Mouse (Mus musculus) c-Kit-positive CD71-positive TER-119-negative erythroid progenitor cells, embryonic 14.5 days (primary cell): ENCODE data around the gene Efcab2.
A peak's percentile ranks its signal among the peaks of the same experiment; 100 is the strongest.
"Not testable (repeated sequence)": the region's sequence is repeated elsewhere in the genome, so short reads cannot be mapped to it uniquely, and the experiment has no call there.

Experiments used
- DNase-seq: peaks from one replicate; pipeline ENCODE4 v3.0.0-alpha.2; 2013; ENCODE audit warnings: low read depth

Gene Efcab2

DNA sequence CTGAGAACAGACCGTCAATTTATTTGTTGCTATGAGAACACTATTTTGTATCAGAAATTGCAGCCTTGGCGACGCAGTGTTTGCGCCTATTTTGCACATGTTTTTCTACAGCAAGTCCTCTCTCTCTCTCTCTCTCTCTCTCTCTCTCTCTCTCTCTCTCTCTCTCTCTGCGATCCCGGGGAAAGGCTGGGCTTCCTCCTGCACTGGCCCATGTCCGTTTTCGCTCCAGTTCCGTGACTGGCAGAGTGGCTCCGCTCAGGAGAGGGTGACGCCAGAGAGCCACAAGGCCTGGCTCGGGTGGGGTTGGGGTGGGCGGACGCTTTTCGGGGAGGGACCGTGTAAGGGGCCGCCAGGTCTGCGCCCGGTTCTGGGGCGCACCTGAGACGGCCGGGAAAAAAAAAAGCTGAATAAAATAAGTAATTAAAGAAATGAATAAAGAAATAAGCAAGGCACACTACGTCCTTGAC, 407 bp upstream of the Efcab2 start:
- peak; percentile 70 for DNase-seq

- no peak for DNase-seq
These were observed 1.1 kb downstream of the Efcab2 start for GRCm38 (mm10) chr1:178406765-178407645.

DNA sequence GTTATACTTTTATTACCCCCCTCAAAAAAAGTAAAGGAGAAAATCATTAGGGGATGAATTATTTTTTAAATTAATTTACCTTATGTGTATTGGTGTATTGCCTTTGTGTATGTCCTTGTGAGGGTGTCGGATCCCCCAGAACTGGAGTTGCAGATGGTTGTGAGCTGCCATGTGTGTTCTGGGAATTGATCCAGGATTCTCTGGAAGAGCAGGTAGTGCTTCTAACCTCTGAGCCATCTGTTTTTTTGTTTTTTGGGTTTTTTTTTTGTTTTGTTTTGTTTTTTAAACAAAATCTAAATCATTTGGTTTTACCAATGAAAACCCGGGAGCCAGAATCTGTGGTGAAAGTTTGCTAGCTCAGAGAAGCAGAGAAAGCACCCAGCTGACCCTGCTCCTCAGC, 1.8 kb downstream of the Efcab2 start:
- no peak for DNase-seq

DNA sequence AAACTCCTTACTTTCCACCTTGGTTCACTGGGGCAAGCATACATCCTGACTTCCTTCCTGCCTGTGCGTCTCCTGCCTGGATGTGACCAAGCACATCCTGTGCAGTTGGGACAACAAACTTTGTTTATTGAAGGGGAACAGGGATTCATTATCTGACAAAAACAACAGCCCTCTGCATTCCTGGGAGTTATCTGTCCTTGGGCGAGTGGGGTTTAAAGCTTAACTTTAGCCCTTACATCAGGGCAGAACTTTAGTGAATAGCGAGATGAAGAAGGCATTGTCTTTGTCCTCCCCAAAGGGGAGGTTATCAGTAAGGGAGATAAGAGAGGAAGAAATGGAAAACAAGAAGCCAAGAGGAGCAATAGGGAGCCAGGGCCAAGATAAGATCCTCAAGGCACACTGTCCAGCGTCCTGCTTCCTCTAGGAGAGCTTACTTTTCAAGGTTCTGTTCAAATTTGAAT, 3.0 kb downstream of the Efcab2 start:
- no peak for DNase-seq

- DNase-seq: not testable (repeated sequence)
These were observed 7.5 kb downstream of the Efcab2 start for GRCm38 (mm10) chr1:178413367-178413766.

DNA sequence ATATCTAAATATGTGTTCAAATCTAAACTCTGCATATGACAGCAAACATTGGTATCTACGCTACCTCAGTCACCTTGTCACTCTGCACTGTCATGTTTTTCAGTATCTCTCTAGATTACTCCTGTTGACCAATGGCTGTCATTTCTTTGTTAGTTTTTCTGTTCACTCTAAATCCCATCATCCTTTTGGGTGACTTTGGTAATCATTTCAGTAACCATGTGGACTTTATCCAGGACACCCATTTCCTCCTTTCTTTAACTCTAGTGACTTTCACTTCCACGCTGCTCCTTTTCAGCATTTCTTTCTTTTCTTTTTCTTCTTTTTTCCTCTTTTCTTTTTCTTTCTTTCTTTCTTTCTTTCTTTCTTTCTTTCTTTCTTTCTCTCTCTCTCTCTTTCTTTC, 13.7 kb downstream of the Efcab2 start:
- no peak for DNase-seq

- DNase-seq: no peak
These were observed 17.8 kb downstream of the Efcab2 start for GRCm38 (mm10) chr1:178423662-178424061.

DNA sequence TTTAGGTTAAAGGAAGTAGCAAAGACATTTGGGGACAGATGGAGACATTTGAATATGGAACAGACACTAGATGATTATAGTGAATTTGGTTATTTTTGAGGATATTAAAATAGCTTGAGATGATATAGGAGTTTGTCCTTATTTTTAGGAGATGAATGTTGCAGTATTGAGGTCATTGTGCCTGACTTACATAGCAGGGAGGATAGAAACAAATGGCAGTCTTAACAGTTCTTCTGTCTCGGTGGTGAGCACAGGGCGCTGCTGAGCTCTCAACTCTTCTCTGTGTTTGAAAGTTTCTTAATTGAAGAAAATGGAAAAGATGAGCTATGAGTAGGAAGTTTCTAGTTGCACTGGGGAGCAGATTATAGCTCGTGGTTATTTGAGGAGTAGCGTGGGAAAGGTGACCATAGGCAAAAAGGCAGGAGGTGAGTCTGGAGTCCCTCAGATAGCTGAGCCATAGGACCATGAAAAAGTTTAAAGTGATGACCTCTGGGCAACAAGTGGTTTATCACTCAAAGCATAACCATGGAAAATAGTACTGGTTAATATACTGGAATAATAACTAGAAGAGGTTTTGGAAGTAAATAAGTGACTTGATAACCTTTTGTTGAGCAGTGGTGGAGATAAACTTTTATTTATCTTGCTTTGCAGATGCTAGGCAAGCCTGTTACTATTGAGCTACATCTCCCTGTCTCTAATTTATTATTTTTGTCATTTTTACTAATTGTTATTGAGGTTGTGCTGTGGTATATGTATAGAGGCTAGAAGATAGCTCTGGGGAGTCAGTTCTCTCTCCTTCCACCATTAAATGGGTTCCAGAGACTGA, 25.9 kb downstream of the Efcab2 start:
- no peak for DNase-seq

GRCm38 (mm10) chr1:178433619-178434018, 27.7 kb downstream of the Efcab2 start:
- no peak for DNase-seq

DNA sequence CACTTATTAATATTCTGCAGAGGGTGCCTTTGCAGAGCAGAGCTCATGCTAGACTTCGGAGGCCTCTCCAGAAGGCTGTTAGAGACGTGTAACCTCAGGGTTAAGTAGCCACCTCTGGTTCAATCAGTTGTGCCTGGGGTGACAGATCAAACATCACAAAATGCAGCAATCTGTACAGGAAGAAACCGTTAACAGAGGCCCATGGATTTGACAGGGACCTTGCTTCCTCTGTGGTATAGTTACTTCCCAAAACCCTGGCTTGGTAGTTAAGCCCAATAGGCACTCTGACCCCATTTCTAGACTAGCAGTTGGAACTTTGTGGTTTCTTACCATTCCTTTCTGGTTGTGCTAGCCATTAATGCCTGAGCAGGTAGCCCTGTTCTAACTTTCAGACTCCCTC, 38.5 kb downstream of the Efcab2 start:
- no peak for DNase-seq

DNA sequence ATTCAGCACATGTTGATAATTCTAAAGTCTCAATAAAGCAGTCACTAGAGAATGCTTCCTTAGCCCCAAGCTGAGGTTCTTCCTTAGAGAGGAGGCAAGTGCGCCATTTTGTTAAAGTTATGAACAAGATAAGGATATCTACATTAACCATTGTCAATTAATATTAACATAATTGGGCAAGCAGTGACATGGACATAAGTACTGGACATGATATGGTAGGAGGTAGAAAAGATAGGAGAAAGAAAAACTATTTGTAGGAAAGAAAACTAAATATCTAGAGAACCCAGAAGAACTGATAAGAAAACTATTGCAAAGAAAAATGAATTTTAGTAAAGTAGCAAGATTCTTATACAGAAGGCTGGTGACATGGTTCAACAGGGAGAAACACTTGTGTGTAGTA, 41.2 kb downstream of the Efcab2 start:
- DNase-seq: no peak

DNA sequence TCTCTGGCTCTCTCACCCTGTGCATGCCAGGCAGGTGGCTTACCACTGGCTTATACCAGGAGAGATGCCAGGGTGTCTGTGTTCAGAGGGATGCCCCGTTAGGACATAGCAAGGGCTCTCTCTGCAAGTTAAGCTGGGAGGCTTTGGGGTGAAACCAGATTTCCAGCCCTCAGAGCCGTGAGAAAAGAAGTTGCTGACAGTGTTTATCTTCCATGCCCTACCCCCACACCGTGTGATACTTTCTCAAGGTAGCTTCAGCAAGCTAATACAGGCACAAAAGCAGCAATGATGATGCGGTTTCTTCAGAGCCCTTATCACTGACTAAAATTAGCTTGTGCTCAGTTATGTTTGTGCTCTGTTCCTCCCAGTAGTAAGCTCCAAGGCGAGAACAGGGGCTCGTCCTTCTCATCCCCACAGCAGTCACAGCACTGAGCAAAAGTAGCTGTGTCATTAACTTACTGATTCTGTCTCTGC, 42.4 kb downstream of the Efcab2 start:
- peak; percentile 71 for DNase-seq

GRCm38 (mm10) chr1:178449172-178449571, 43.3 kb downstream of the Efcab2 start:
- DNase-seq: peak; percentile 84

DNA sequence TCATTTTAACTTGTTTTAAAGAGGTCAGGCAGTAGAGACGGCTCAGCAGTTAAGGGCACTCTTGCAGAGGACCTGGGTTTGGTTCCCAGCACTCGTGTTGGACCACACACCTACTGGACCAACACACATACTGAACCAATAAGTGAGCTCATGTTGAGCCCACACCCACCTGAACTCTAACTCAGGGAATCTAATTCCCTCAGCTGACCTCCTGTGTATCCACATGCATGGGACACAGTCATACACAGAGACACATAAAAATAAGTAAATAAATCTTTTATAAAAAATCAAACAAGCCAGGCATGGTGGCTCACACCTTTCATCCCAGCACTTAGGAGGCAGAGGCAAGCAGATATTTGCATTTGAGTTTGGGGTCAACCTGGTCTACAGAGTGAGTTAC, 44.0 kb downstream of the Efcab2 start:
- no peak for DNase-seq

- DNase-seq: no peak
These were observed 48.2 kb downstream of the Efcab2 start for GRCm38 (mm10) chr1:178454125-178454524.

DNA sequence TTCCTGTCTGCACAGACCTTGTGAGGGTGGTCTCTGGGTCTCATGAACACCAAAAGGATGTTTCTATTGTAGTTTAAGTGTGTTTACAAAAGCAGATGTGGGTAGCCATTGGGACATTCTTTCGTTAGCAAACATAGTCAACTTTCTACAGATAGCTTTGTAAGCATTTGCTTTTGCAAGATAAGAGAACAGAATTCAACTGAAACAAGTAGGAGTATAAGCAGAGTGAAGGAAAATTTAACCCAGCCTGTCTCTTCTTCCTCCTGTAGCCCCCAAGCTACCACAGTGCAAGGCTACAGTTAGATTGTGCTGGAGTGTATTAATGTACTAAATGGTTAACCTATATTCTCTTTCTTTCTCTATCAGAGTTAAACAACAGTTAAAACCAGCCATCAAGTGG, 49.2 kb downstream of the Efcab2 start:
- DNase-seq: no peak

DNA sequence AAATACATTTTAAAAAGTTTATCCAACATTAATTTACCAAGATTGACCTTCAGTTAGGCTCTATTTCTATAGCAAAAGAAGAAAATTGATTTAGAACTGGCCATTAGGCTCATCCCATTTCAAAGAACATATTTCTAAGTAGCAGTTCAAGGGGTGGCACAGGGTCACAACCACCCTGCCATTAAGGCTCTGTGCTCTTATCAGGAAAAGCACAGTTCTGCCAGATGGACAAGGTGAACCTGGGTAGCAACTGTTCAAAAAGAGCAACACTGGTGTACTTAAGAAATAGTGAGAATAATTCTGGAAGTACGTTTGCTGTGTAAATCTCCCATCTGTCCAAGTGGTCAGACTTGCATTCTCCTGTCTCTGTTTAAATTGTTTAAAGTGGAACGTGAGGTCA, 52.1 kb downstream of the Efcab2 start:
- DNase-seq: no peak

GRCm38 (mm10) chr1:178463712-178464111, 57.8 kb downstream of the Efcab2 start:
- peak; percentile 68 for DNase-seq

DNA sequence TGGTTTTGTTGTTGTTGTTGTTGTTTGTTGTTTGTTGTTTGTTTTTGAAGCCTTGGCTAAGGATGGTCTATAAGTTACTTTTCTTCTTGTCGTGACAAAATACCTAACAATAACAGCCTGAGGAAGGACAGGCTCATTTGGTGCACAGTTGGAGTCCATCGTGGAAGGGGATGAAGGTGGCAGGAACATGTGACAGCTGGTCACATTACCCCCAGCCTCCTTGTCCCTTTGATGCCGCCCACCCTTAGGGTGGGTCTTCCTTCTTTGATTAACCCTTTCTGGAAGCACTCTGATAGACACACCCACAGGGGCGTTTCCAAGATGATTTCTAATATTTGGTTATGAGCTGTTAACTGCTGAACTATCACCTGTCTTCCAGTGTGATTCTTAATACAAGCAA, 58.3 kb downstream of the Efcab2 start:
- DNase-seq: no peak

DNA sequence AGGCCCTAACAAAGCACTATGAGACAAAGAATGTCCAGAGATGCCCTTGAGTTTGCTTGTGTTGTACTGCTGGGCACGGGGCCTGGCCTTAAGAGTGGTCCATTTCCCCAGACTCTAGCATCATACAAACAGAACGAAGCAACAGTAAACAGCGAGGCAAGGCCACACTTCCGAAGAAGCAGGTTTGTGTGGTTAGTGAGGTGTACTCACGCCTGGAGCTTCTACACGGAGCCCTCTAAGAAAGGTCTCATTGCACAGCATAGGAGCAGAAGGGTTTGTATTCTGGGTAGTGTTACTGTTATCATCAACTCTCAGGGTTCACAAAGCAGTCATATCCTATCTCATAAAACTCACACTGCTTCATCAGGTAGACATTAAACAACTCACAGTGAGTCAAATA, 61.7 kb downstream of the Efcab2 start:
- DNase-seq: no peak

- DNase-seq: no peak
These were observed 62.4 kb downstream of the Efcab2 start for GRCm38 (mm10) chr1:178468280-178468679.

GRCm38 (mm10) chr1:178483854-178484253, 78.0 kb downstream of the Efcab2 start:
- no peak for DNase-seq
